Mouse (Mus musculus): Measurements from ENCODE around the gene Mmp8. TPM values are rescaled to one million over a fixed set of nuclear protein-coding genes. Genes with fewer than 3 reads are reported as not detected.

Gene Mmp8
- polyA plus RNA-seq, 1 experiment = 0.03 TPM

- Histone ChIP-seq H3K27me3 (replicated peaks; ENCODE audit: control insufficient read depth, insufficient read depth, low read length) (no peaks in the 10 kb centered on the region), H3K4me1 (ENCODE audit: control insufficient read depth, insufficient read depth, low read length) (no peaks in the 10 kb centered on the region), H3K4me3 (ENCODE audit: insufficient read depth, low read depth, low read length) (no peak overlapping the region), H3K36me3 (ENCODE audit: control insufficient read depth, insufficient read depth, low read length) (no peaks in the 10 kb centered on the region), H3K27ac (ENCODE audit: insufficient read depth, low read depth, low read length) (no peak overlapping the region)
- 96% methylated on average over 1 of the region's 1 CpGs for WGBS
- no peak for DNase-seq
- TF ChIP-seq CTCF (conservative IDR thresholded peaks at IDR 0.05; ENCODE audit: insufficient read depth, insufficient read length, low read depth, low read length) = no peak
Measured at GRCm38 (mm10) chr9:7570485-7570884, 12.2 kb downstream of the Mmp8 start.

- Histone ChIP-seq H3K27ac (ENCODE audit: insufficient read depth, low read depth, low read length) (no peak within 1 kb of the TSS), H3K27me3 (replicated peaks; ENCODE audit: control insufficient read depth, insufficient read depth, low read length) (no peaks in the 10 kb centered on the region), H3K36me3 (ENCODE audit: control insufficient read depth, insufficient read depth, low read length) (no peaks in the 10 kb centered on the region), H3K4me1 (ENCODE audit: control insufficient read depth, insufficient read depth, low read length) (no peaks in the 10 kb centered on the region), H3K4me3 (ENCODE audit: insufficient read depth, low read depth, low read length) (no peak within 1 kb of the TSS)
- WGBS = 40% methylated on average over 4 of the region's 4 CpGs
- no peak for DNase-seq
- no peak for TF ChIP-seq POLR2A (IDR thresholded peaks at IDR 0.05; ENCODE audit: low read depth, low read length)
- no peak for TF ChIP-seq CTCF (conservative IDR thresholded peaks at IDR 0.05; ENCODE audit: insufficient read depth, insufficient read length, low read depth, low read length)
Measured at GRCm38 (mm10) chr9:7571162-7571561, 12.9 kb downstream of the Mmp8 start, which contains the start of gene Mmp27. Gene Mmp27, plus strand, starts transcription at chr9:7571396.

GRCm38 (mm10) chr9:7572188-7572587, 13.9 kb downstream of the Mmp8 start:
- H3K36me3 ChIP-seq (ENCODE audit: control insufficient read depth, insufficient read depth, low read length) = no peaks in the 10 kb centered on the region
- H3K4me3 ChIP-seq (ENCODE audit: insufficient read depth, low read depth, low read length) = no peak overlapping the region
- H3K27me3 ChIP-seq (replicated peaks; ENCODE audit: control insufficient read depth, insufficient read depth, low read length) = no peaks in the 10 kb centered on the region
- H3K27ac ChIP-seq (ENCODE audit: insufficient read depth, low read depth, low read length) = no peak overlapping the region
- WGBS = 87% methylated on average over 7 of the region's 7 CpGs
- DNase-seq = no peak
- no peaks in the 10 kb centered on the region for H3K4me1 ChIP-seq (ENCODE audit: control insufficient read depth, insufficient read depth, low read length)
- TF ChIP-seq CTCF (conservative IDR thresholded peaks at IDR 0.05; ENCODE audit: insufficient read depth, insufficient read length, low read depth, low read length) (no peak), POLR2A (IDR thresholded peaks at IDR 0.05; ENCODE audit: low read depth, low read length) (no peak)

- 38% methylated on average over 2 of the region's 2 CpGs for WGBS
- H3K27ac ChIP-seq (ENCODE audit: insufficient read depth, low read depth, low read length) = no peak overlapping the region
- no peaks in the 10 kb centered on the region for H3K4me1 ChIP-seq (ENCODE audit: control insufficient read depth, insufficient read depth, low read length)
- H3K27me3 ChIP-seq (replicated peaks; ENCODE audit: control insufficient read depth, insufficient read depth, low read length) = no peaks in the 10 kb centered on the region
- TF ChIP-seq CTCF (conservative IDR thresholded peaks at IDR 0.05; ENCODE audit: insufficient read depth, insufficient read length, low read depth, low read length) (no peak), POLR2A (IDR thresholded peaks at IDR 0.05; ENCODE audit: low read depth, low read length) (no peak)
- H3K36me3 ChIP-seq (ENCODE audit: control insufficient read depth, insufficient read depth, low read length) = no peaks in the 10 kb centered on the region
- H3K4me3 ChIP-seq (ENCODE audit: insufficient read depth, low read depth, low read length) = no peak overlapping the region
- no peak for DNase-seq
Measured at GRCm38 (mm10) chr9:7572663-7573308, 14.5 kb downstream of the Mmp8 start.

GRCm38 (mm10) chr9:7575526-7575925, 17.3 kb downstream of the Mmp8 start:
- H3K4me1 ChIP-seq (ENCODE audit: control insufficient read depth, insufficient read depth, low read length) = no peaks in the 10 kb centered on the region
- no peak for TF ChIP-seq CTCF (conservative IDR thresholded peaks at IDR 0.05; ENCODE audit: insufficient read depth, insufficient read length, low read depth, low read length)
- TF ChIP-seq POLR2A (IDR thresholded peaks at IDR 0.05; ENCODE audit: low read depth, low read length) = no peak
- H3K4me3 ChIP-seq (ENCODE audit: insufficient read depth, low read depth, low read length) = no peak overlapping the region
- no peaks in the 10 kb centered on the region for H3K27me3 ChIP-seq (replicated peaks; ENCODE audit: control insufficient read depth, insufficient read depth, low read length)
- DNase-seq = no peak
- WGBS = 59% methylated on average over 3 of the region's 3 CpGs
- H3K27ac ChIP-seq (ENCODE audit: insufficient read depth, low read depth, low read length) = no peak overlapping the region
- no peaks in the 10 kb centered on the region for H3K36me3 ChIP-seq (ENCODE audit: control insufficient read depth, insufficient read depth, low read length)

- WGBS = 85% methylated on average over 2 of the region's 2 CpGs
- Histone ChIP-seq H3K27ac (ENCODE audit: insufficient read depth, low read depth, low read length) (no peak overlapping the region), H3K4me3 (ENCODE audit: insufficient read depth, low read depth, low read length) (no peak overlapping the region), H3K36me3 (ENCODE audit: control insufficient read depth, insufficient read depth, low read length) (no peaks in the 10 kb centered on the region), H3K4me1 (ENCODE audit: control insufficient read depth, insufficient read depth, low read length) (no peaks in the 10 kb centered on the region), H3K27me3 (replicated peaks; ENCODE audit: control insufficient read depth, insufficient read depth, low read length) (no peaks in the 10 kb centered on the region; the same call in 1 of the 2 replicates)
- TF ChIP-seq CTCF (conservative IDR thresholded peaks at IDR 0.05; ENCODE audit: insufficient read depth, insufficient read length, low read depth, low read length) (no peak), POLR2A (IDR thresholded peaks at IDR 0.05; ENCODE audit: low read depth, low read length) (no peak)
- DNase-seq = no peak
Measured at GRCm38 (mm10) chr9:7577371-7577770, 19.1 kb downstream of the Mmp8 start.

- Histone ChIP-seq H3K4me1 (ENCODE audit: control insufficient read depth, insufficient read depth, low read length) (no peaks in the 10 kb centered on the region; the same call in 1 of the 2 replicates), H3K27me3 (replicated peaks; ENCODE audit: control insufficient read depth, insufficient read depth, low read length) (no peaks in the 10 kb centered on the region), H3K27ac (ENCODE audit: insufficient read depth, low read depth, low read length) (no peak overlapping the region), H3K36me3 (ENCODE audit: control insufficient read depth, insufficient read depth, low read length) (no peaks in the 10 kb centered on the region), H3K4me3 (ENCODE audit: insufficient read depth, low read depth, low read length) (no peak overlapping the region)
- WGBS = 85% methylated on average over 8 of the region's 8 CpGs
- no peak for DNase-seq
- TF ChIP-seq POLR2A (IDR thresholded peaks at IDR 0.05; ENCODE audit: low read depth, low read length) (no peak), CTCF (conservative IDR thresholded peaks at IDR 0.05; ENCODE audit: insufficient read depth, insufficient read length, low read depth, low read length) (no peak)
Measured at GRCm38 (mm10) chr9:7590063-7590462, 31.8 kb downstream of the Mmp8 start.
